Comparison of ENCODE assay signal across 8 mouse cellular contexts in the genomic region with DNA sequence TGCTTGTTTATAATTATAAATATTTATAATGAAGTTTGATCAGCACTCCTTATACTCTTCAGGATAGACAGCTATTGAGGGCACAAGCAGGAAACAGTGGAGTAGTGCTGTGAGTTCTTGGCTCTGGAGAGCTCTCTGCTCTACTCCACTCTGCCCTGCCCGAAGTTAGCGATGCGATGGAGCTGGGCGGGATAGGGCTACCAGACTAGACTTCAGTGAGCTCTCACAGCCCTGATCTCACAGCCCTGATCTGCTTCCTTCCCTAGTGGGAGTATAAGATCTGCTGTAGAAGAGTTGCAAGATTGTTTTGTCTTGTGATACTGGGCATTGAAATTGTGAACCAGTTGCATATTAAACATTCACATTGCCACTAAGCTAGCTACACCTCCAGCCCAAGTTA. TPM values are rescaled to one million over a fixed set of nuclear protein-coding genes. Genes with fewer than 3 reads are reported as not detected.
DNase-seq lines count a peak whose midpoint lies in the region; ATAC-seq lines count a peak whose summit lies in the region.

No protein-coding gene starts in this region.

- intact Hi-C loops in heart, postnatal 25 days (cut with DNase I) = no loop called here

- H3K27me3 ChIP-seq in heart, embryonic 10.5 days (ENCODE audit: insufficient read depth, poor library complexity, severe bottlenecking) = no peaks in the 10 kb centered on the region
- H3K27me3 ChIP-seq in stomach, embryonic 15.5 days (replicated peaks) = no peaks in the 10 kb centered on the region

- peak overlapping the region; percentile 91 for H3K4me2 ChIP-seq in stomach, embryonic 15.5 days

- peaks cover 63% of the 10 kb centered on the region for H3K36me3 ChIP-seq in heart, embryonic 10.5 days
- H3K36me3 ChIP-seq in stomach, embryonic 15.5 days = peaks cover 28% of the 10 kb centered on the region

- WGBS in heart, embryonic 10.5 days = 31% methylated on average over 4 of the region's 4 CpGs
- 23% methylated on average over 4 of the region's 4 CpGs for WGBS in stomach, embryonic 15.5 days

- no peak for DNase-seq in heart, embryonic 10.5 days (ENCODE audit: low spot score)
- DNase-seq in heart, postnatal 25 days (ENCODE audit: low spot score) = no peak
- DNase-seq in adipocyte (ENCODE audit: low spot score) (peak; percentile 47), liver (peak; percentile 49)
- DNase-seq in heart, postnatal 4 days = peak; percentile 30
- no peak for DNase-seq in natural killer cell, adult 2 months (ENCODE audit: low spot score in 2 of 2)
- DNase-seq in layer of hippocampus, postnatal 14 days (ENCODE audit: low spot score in 2 of 2) = no peak

- no peak for ATAC-seq in stomach, embryonic 15.5 days (ENCODE audit: insufficient read depth, low FRiP score, low read depth)

- peaks cover 29% of the 10 kb centered on the region for H3K4me1 ChIP-seq in heart, embryonic 10.5 days
- H3K4me1 ChIP-seq in stomach, embryonic 15.5 days = peaks cover 10% of the 10 kb centered on the region

- H3K27ac ChIP-seq in heart, embryonic 10.5 days = no peak overlapping the region
- peak overlapping the region; percentile 18; the same call in 1 of the 2 replicates for H3K27ac ChIP-seq in stomach, embryonic 15.5 days

- peak overlapping the region; percentile 86 for H3K4me3 ChIP-seq in heart, embryonic 10.5 days
- peak overlapping the region; percentile 84 for H3K4me3 ChIP-seq in stomach, embryonic 15.5 days (replicated peaks)

- no peaks in the 10 kb centered on the region for H3K9me3 ChIP-seq in heart, embryonic 10.5 days
- no peaks in the 10 kb centered on the region for H3K9me3 ChIP-seq in stomach, embryonic 15.5 days

- H3K9ac ChIP-seq in stomach, embryonic 15.5 days = no peak overlapping the region

RNA-seq across cellular contexts. Expression of gene Ppp1r15b, which starts 3.9 kb away (rescaled TPM):
- 44.9 and 46.1 TPM in 2 replicates for polyA plus RNA-seq in heart, embryonic 10.5 days (2016; fragmentation: Nextera tagmentation; extraction: Ambion mirVana)
- total RNA-seq in heart, postnatal 25 days (2021) = 10 to 100 TPM; 22.1 to 27.3 TPM
- 10 to 100 TPM; 41.6 to 44.4 TPM for total RNA-seq in heart, postnatal 4 days (2021)
- polyA plus RNA-seq in stomach, embryonic 15.5 days (2015; fragmentation: Nextera tagmentation; extraction: Ambion mirVana) = 39.3 and 47.8 TPM in 2 replicates
- total RNA-seq in layer of hippocampus, postnatal 14 days (2021) = 10 to 100 TPM; 45.3 to 45.9 TPM

RNA-seq across cellular contexts. Expression of gene Plekha6, which starts 29.1 kb away (rescaled TPM):
- 13.5 and 14.2 TPM in 2 replicates for polyA plus RNA-seq in heart, embryonic 10.5 days (2016; fragmentation: Nextera tagmentation; extraction: Ambion mirVana)
- 10 to 100 TPM; 66.5 to 77.1 TPM for total RNA-seq in heart, postnatal 25 days (2021)
- total RNA-seq in heart, postnatal 4 days (2021) = 10 to 100 TPM; 42.1 to 45.9 TPM
- polyA plus RNA-seq in stomach, embryonic 15.5 days (2015; fragmentation: Nextera tagmentation; extraction: Ambion mirVana) = 16.5 and 17.4 TPM in 2 replicates
- 10 to 100 TPM; 48.6 to 51.9 TPM for total RNA-seq in layer of hippocampus, postnatal 14 days (2021)

Comparison
In these comparisons a context has a peak if more than half of its experiments do, and no peak if none do; other contexts are left out.
1. DNase-seq: peak in adipocyte (single experiment), heart, postnatal 4 days (single experiment) and liver (single experiment); none in heart, embryonic 10.5 days (single experiment), heart, postnatal 25 days (single experiment), natural killer cell, adult 2 months (0 of 2) and layer of hippocampus, postnatal 14 days (0 of 2).